Mouse (Mus musculus) stomach, postnatal 0 days (tissue): ENCODE results near the gene Trappc3.

Experiments used
- CTCF ChIP-seq: IDR thresholded peaks from 2 replicates; pipeline ENCODE4 v1.5.1; 2016; ENCODE audit warnings: antibody characterized with exemption, low read depth, mild to moderate bottlenecking, moderate library complexity
- EP300 ChIP-seq: optimal IDR thresholded peaks from 2 replicates; pipeline ENCODE3; 2016; ENCODE audit warnings: antibody characterized with exemption

DNA sequence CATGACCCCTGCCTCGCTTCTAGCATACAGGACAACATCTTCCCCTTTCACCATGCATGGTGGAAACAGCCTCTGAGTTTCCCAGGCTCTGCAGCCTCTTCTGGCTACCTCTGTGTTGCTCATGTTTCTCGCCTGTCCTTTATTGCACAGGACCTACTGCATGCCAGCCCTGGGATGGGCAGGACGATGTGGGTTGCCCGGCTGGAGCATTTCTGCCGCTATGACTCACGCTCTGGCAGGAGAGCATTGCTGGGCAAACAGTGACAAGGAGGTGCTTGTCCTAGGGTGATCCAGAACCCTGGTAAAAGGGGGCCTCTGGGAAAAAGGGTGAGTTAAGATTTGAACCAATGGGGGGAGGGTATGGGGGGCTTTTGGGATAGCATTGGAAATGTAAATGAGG, 44.4 kb upstream of the Trappc3 start:
- TF ChIP-seq CTCF (no peak), EP300 (no peak)
